Mouse (Mus musculus) cerebellum, postnatal 14 days (tissue): ENCODE results near the gene Grin3b.

Experiments used
- DNase-seq, 2 experiments: peaks; one replicate each; pipeline ENCODE4 v3.0.0; 2021; ENCODE audit warnings: mixed read lengths in 2 of 2

Grin3b gene

GRCm38 (mm10) chr10:80018739-80019297 is 48.3 kb downstream of the Grin3b start:
- no peak for DNase-seq

- no peak for DNase-seq
Observed at GRCm38 (mm10) chr10:80019471-80020131, 49.1 kb downstream of the Grin3b start.

- DNase-seq: no peak
Observed at GRCm38 (mm10) chr10:80020191-80020590, 49.7 kb downstream of the Grin3b start.

- DNase-seq: no peak
Observed at GRCm38 (mm10) chr10:80020603-80021319, 50.2 kb downstream of the Grin3b start.

- DNase-seq: no peak
Observed at GRCm38 (mm10) chr10:80021320-80021641, 50.8 kb downstream of the Grin3b start.

- DNase-seq: no peak
Observed at GRCm38 (mm10) chr10:80022164-80022563, 51.6 kb downstream of the Grin3b start.

DNA sequence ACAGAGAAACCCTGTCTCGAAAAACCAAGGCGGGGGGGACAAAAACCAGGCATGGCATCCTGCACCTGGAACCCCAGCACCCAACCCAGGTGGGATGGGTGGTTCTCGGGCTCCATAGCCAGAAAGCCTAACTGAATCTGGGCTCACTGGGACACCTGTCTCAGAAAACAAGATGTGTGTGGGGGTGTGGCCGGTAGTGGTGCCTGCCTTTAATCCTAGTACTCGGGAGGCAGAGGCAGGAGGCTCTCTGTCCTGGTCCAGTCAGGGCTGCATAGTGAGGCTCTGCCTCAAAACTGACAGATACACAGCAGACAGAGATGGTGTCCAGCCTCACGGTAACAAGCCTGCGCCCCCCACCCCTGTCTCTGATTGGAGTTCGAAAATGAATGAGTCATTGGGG is 52.3 kb downstream of the Grin3b start:
- DNase-seq: no peak

DNA sequence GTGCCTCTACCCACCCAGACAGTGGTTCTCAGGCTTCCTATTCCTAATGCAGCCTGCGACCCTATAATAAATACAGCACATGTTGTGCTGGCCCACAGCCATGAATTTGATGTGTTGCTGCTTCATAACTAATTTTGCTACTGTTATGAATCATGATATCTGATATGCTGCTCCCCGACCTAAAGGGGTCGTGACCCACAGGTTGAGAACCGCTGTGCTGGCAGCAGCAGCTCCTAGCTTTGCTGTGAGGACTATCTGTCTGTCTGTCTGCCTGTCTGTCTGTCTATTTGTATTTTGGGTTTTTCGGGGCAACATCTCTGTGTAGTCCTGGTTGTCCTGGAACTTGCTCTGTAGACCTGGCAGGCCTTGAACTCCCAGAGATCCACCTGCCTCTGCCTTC is 53.2 kb downstream of the Grin3b start:
- no peak for DNase-seq

GRCm38 (mm10) chr10:80024229-80025043 is 53.9 kb downstream of the Grin3b start:
- no peak for DNase-seq

DNA sequence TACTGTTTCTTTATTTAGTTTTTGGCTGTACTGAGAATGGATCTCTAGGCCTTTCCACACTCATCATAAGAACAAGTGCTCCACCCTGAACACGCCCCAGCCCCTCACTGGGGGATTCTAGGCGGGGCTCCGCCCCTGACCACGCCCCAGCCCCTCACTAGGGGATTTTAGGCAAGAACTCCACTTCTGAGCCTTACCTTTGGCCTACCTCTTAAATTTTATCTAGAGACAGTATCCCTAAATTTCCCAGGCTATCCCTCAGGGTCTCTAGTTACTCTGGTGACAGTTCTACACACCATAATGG is 54.5 kb downstream of the Grin3b start:
- DNase-seq: no peak

GRCm38 (mm10) chr10:80025463-80025862 is 54.9 kb downstream of the Grin3b start:
- no peak for DNase-seq

DNA sequence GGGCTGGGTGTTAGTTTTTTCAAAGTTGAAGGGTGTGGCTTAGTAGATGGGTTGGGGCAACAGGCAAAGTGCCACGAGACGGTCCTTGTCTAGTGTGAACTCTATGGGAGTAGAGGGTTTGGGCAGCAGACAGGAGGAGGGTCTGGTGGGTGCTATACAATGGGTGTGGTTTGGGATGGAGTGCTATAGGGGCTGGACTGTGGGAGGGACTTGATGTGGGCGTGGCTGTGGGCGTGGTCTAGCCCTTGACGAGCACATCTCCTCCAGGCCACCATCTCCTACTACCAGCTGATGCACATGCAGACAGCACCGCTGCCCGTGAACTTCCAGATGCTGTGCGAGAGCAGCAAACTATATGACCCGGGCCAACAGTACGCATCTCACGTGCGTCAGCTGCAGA is 55.4 kb downstream of the Grin3b start:
- DNase-seq: no peak
